Mouse (Mus musculus): ENCODE measurements at regions not wholly inside any gene's neighbourhood (a gene's known extent, or its start where the extent isn't known, plus 50 kb on each side); places are given as distances from the start of the nearest gene placed in this dataset.

DNA sequence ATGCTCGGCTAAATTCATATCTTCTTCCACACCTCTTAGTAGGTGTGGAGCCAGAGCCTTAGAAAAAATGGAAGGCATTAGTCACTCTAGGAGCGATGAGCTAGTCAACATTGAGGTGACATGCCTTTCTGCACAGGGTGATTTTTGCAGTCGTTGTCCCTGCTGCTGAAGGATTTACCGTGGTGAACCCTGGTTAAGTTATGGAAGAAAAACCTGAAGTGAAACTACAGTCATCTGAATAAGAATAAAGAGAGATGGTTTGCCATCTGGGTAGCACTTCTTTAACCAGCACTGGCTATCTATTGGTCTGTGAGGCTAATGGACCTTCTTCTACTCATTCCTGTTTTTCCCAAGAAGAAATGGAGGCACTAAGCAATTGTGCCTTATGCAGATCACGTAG lies 198.1 kb upstream of the Tle4 start:
- DNase-seq (ENCODE audit: low read depth, low spot score): no peak

DNA sequence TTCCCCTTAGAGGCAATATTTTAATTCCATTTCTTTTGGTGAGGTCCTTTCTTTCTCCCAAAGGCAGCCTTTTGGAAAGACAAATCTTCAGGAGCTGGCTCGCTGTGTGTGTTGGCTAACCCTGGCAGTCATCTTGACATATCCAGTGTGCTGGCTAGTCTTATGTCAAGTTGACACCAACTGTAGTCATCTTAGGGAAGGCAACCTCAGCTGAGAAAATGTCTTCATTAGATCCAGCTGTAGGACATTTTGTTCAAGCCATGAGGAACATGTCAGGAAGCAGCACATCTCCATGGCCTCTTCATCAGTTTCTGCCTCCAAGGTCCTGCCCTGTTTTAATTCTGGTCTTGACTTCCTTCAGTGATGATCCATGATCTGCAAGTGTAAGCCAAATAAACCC lies 192.1 kb upstream of the Tle4 start:
- no peak for DNase-seq (ENCODE audit: low read depth, low spot score)

DNA sequence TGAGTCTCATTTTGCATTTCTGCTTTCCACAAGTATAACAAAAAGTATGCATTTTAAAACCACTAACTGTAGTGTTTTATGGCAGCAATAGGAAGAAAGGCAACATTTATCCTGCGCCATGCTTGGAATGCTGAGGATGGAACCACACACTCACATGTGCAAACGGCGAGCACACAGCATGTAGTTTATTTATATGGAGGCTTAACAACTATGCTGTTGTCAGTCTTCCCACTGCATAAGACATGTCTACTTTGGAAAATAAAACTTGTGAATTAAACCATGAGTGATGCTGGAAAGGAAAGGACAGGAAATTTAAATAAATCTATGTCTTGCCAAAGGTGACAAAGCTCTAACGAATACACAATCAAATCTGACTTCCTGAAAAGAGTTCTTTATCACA lies 190.8 kb upstream of the Tle4 start:
- DNase-seq (ENCODE audit: low read depth, low spot score): no peak

DNA sequence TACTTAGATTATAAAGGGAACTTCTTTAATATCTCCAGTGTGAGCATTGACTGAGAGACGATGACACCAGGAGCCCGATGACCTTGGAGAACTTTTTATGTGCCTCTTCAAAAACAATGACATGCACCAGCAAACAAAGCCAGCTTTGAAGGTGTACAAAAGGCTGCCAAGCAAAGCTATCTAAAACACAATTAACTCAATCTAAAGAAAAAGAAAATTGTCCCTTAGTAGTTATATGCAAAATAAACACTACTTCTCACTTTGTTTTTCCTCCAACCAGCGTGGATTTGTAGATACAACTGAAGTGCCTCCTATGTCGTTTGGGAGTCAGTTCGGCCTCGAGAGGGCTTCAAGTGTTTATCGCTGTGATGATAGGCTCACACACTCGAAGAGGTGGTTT lies 189.0 kb upstream of the Tle4 start:
- no peak for DNase-seq (ENCODE audit: low read depth, low spot score)

DNA sequence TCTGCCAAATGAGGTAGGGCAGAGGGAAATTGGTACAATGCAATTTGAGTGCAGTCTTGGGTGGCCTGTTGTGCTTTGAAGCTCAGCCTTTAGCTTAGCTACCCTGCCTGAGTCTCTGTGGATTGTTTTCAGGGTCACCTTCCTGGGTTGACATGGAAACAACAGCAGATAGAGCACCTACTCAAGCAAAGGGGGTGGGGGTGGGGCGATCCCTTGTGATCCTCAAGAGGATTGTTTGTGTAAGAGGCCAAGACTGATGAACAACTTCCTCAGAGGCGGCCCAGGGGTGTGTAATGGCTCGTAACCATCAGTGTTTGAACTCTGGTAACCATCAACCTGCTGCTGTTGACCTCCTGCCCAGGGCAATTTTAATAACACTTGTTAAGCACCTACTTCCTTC lies 187.8 kb upstream of the Tle4 start:
- DNase-seq (ENCODE audit: low read depth, low spot score): no peak

DNA sequence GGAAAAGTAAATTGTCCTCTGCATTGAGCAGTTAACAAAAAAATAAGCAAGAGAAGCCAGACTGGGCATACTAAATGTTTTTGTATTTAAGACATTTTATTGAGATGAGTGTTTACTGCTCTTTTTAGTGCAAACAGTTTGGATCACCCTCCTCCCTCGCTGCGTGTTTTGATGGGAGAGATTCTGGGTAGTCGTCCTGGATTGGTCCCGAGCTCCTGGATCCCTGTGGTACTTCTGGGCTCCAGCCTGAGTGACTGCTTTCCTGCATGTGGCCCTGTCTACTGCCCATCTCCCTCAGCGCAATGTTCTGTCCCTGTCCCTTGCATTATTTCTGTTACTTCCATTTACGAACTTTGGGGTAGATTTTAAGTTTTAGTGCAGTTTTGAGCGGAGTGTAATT lies 179.9 kb upstream of the Tle4 start:
- no peak for DNase-seq (ENCODE audit: low read depth, low spot score)

DNA sequence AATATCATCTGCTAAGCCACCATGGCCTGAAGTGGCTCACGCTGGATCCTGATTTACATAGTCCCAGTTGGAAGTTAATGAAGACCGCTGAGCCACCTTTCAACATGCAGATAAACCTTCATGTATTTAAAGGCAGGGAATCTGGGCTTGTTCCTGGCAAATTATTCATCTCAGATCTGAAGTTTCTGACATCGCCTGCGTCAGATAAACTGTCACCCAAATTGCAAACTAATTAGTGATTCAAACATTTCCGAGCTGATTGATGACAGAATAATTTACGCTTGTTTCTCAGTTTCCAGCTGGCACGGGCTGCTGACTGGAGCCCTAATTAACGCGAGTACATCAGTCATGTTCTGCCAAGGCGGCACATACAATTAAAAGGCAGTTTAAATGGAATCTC lies 179.3 kb upstream of the Tle4 start:
- peak; percentile 34 for DNase-seq (ENCODE audit: low read depth, low spot score)

DNA sequence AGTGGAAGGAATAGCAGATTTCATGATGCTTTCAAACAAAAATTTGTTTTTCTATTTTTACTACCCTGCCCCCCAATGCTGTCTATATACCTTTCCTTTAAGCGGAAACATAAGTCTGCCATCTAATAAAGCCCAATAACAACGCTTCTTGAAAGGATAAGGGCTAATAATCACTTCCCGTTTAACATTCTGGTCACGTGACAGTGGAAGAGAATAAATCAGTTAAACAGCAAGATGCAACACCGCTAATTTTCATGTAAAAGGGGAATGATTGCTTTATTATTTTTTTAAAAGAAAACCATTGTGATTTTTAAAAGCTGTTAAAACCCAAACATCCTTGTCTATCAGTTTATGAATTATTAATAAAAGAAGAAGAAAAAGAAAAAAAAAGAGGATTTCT lies 178.9 kb upstream of the Tle4 start:
- no peak for DNase-seq (ENCODE audit: low read depth, low spot score)

DNA sequence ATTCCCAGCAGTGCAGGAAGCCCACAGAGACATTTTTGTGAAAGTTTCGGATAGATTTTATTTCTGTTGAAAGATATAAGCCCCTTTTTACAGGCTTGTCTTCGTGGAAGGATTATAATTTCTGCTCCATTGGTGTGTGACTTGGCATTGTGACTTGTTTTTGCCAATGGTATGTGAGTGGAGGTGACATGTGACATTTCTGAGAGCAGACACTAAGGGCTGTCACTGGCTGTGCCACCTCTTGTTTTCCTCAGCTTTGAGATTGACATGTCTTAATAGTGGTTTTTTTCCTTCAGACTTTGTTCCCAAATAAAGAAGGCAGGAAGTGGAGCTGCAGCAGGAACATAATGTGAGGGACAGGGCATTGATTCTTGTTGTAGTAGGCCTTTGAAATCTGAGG lies 174.9 kb upstream of the Tle4 start:
- DNase-seq (ENCODE audit: low read depth, low spot score): no peak

DNA sequence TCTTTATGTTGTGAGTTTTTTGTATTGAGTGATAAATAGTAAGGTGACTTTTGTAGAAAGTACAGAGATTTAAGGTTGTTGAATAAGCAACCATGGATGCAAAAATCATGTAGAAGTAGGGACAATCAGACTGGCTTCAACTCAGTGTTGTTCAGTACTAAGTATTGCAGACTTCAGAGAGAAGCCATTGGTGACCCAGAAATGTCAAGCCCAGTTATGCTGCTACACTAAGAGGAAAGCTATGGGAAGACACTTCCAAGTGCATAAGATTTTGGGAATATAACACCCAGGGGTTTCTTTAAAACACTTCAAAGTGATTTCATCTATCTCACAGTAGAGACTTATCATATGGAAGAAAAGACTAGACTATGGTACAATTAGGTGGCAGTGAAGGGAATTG lies 154.8 kb upstream of the Tle4 start:
- DNase-seq (ENCODE audit: low read depth, low spot score): no peak

DNA sequence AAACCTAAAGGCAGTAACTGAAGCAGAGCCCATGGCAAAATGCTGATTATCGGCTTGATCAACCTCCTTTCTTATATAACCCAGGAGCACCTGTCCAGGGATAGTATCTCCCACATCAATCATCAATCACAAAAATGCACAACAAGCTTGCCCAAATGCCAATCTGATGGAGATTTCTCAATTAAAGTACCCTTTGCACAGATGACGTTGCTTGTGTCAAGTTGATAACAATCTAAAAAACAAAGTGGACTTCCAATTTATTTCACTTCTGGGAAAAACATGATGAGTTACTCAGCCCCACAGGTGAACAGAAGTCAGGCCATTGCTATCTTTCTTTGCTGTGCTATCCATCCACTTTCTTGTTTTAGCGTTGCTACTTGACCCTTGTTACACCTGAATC lies 144.5 kb upstream of the Tle4 start:
- DNase-seq (ENCODE audit: low read depth, low spot score): no peak

DNA sequence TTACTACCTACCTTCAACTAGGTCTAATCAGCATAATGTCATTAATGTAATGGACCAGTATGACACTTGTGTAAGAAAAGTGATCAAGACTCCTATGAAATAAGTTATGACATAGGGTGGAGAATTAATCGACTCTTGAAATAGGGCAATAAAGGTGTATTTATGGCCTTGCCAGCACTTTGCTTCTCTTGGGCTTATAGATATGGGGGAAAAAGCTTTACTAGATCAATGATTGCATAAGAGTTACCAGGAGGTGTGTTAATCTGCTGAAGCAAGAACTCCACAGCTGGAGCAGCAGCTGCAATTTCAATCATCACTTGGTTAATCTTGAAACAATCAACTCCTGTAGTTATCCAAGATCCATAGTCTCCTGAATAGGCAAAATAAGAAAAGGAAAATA lies 143.1 kb upstream of the Tle4 start:
- DNase-seq (ENCODE audit: low read depth, low spot score): no peak

DNA sequence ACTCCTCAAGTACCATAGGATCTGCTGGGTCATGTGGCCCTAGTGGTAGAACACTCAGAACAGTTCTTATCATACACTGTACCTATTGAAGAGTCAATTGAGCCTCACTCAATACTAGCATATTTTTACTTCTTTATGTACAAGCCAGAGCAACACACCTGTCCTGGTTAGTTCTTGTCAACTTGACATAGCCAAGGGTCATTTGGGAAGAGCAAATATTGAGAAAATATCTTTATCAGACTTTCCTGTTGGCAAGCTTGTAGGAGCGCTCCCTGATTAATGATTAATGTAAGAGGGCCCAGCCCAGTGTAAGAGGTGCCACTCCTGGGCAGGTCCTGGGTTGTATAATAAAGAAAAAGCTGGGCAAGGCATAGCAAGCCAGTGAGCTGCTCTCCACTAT lies 142.3 kb upstream of the Tle4 start:
- no peak for DNase-seq (ENCODE audit: low read depth, low spot score)

DNA sequence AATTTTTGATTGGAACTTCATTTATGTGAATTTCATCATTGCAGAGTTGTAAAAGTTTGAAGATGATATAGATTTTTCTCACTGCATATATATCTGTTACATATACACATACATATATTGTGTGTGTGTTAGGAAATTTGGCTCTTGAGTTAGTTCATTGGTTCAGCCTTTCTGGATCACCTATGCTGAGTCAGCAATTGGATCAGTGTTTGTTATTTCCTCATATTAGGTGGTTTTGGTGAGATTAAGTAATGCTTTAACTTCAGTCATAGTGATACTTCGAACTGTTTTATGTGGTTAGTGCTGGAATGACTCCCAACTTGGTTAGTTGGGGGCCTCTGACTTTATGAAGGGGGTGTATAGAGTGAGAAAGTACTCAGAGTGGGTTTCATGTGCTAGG lies 138.7 kb upstream of the Tle4 start:
- DNase-seq (ENCODE audit: low read depth, low spot score): no peak

DNA sequence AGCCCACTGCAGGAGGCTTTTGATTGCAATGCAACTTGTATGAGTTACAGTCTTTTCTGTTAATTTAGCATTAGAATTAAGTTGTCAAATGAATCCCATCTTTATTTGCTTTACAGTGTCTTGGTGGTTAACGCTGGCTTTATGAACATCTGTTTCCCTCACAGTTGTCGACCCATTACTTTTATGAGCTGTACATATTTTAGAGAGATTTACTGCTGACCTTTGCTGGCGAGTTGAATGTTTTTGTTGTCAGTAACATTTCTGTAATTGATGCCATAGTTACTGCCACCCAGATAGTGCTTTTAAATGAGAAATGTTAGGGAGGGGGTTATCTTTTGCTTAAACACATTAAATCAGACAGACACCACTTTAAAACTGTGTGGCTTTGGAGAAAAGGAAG lies 127.5 kb upstream of the Tle4 start:
- DNase-seq (ENCODE audit: low read depth, low spot score): peak; percentile 49

DNA sequence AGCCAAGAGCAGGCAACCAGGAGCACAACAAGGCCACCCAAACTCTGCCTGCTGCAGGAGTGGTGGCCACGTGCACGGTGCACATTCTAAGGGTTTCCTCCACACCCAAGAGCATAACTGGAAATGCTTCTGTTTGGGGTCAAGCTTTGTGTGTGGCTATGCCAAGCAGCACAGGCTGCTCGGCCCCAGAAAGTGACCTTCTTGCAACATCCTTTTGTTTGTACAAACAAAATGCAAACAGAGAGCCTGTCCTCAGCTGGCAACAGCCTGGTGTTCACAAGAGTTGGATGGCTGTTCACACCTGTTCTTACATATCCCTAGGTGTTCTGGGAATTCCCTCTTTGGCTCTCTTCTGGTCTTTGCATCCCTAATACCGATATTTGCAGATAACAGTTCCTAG lies 126.8 kb upstream of the Tle4 start:
- DNase-seq (ENCODE audit: low read depth, low spot score): no peak

DNA sequence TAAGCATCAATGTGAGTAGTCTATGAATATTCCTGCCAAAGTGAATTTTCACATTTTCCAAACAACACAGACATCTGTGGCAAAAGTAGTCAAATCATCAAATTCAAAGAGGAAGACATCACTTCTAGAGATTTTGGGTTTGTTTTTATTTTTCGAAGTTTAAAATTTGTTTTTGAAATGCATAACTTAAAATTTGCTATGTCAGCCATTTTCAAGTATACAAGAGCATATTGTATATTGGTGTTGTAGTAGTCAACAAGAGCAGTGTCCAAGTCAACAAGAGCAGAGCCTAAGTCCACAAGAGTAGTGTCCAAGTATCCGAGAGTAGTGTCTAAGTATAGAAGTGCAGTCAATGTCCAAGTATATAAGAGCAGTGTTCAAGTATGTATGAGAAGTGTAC lies 107.9 kb upstream of the Tle4 start:
- no peak for DNase-seq (ENCODE audit: low read depth, low spot score)

DNA sequence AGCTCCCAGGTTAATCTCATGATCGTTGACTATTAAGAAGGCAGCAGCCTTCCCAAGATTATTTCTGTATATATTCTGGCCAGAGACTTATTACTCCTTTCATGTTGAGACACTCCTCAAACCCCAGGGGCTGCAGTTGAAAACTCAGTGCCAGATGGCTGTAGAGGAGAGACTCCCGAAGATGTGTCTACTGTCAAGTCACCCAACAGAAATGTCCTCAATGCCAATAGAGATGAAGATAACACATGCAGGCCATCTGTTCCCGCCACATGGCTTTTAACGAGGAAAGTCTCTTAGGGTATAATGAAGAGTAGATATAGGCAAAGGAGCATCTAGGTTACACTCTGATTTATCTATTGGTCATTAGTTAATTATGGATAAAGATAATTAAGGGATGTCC lies 103.3 kb upstream of the Tle4 start:
- DNase-seq (ENCODE audit: low read depth, low spot score): no peak

DNA sequence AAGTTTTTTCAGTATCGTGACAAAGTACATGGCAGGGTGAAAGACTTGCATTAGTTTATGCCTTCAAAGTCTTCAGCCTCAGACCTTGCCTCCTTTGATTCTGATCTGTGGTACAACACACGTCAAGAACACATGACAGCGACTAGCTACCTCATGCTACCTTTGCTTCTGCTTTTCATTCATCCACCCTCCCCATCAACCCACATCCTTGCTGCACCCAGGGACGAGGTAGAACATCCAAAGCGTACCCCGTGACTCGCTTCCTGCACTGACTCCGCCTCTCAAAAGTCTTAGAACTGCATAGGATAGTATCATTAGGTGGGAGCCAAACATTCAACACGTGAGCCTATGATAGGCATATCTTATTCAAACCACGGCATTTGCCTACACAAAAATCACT lies 97.5 kb upstream of the Tle4 start:
- DNase-seq (ENCODE audit: low read depth, low spot score): no peak

DNA sequence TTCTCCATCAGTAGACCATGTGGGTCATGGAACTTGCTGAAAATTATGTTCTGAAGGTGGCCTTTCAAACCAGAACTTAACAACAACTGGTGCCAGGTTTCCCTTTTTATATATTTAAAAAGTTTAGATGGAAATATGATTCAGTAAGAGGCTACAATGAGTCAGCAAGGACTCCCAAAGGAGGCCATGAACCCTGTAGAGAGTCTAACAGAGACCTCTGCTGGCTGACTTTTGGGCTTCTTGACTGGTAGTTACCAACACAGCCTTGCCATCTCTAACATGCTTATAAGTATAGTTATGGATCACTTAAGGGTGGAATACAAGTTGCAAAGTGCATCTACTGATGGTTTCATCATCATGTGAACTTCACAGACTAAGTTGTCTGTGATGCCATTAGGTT lies 94.3 kb upstream of the Tle4 start:
- no peak for DNase-seq (ENCODE audit: low read depth, low spot score)

DNA sequence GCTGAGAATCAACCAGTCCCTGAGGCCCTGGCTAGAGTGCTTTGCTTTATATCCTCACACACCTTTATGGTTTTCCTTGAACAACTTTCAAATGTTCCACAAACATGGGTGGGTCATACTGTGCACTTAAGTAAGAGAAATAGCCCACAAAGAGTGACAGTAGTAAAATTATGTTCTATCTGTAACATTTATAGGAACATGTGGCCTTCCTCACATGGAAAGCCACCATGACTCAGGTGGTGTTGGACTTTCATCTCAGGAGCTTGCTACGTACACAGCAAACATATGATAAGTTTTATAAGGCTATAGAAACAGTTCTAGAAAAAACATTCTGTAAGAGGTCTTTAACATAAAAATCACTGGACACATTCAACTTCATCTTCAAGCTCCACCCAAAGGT lies 87.8 kb upstream of the Tle4 start:
- no peak for DNase-seq (ENCODE audit: low read depth, low spot score)

DNA sequence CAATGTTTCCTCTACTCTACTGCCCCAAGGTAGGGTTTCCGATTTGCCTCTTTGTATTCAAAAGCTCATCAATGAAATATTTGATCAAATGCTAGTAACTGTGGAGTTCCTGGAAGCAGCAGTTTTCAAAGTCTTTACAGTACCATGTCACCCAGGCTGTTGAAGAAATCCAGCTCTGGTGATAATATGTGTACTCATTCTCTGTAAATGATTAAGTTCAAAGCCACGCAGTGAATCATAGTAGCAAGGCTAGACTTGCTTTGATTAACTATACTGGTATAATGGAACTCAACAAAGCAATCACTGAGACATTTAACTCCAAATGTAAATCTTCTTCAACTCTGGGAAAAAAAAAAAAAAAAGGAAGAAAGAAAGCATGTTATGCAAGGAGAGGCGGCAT lies 86.8 kb upstream of the Tle4 start:
- no peak for DNase-seq (ENCODE audit: low read depth, low spot score)

DNA sequence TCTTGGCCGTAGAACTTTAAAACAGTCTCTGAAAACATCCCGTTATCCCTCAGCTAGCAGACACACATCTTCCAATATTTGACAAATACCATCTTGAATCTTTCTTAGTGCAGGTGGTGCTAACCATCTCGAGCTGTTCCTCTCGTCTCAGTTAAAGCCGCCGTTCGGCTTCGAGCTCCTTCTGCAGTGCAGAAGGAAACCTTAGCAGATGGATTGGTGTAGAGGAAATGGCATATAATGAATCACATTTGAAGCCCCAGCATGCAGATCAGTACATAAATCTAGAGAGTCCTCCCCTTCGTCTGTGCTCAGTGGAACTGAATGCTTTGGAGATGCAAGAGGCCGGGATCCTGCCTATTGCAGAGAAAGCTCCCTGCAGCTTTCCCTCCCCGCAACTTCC lies 83.5 kb upstream of the Tle4 start:
- peak; percentile 30 for DNase-seq (ENCODE audit: low read depth, low spot score)

DNA sequence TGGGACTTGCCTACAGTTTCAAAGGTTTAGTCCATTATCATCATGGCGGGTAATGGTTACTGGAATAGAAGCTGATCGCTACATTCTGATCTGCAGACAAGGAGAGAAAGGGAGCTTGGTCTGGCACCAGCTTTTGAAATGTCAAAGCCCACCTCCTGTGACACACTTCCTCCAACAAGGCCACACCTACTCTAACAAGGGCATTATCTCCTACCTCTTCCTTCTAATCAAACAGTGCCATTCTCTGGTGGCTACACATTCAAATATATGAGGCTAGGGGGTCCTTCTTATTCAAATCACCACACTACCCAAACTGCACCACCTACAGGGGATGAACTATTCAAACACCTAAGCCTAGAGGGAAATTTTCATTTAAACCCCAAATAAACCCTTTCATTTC lies 81.9 kb upstream of the Tle4 start:
- no peak for DNase-seq (ENCODE audit: low read depth, low spot score)

DNA sequence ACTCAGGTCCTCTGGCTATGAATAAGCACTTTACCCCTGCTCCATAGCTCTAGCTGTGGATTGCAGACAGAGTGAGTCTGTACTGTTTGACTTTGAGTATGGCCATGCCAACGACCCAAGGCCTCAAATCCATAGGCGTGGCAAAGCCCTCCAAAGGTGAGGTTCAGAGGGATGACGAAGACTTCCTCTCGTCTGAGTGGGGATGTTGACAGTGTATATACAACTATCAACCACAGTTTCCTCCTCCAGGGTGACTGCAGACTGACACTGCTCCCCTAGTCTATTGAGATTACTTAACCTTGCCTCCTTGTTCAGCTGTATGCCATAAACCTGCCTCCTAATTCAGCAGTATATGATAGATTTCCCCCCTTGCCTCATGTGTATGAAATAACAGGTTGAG lies 80.7 kb upstream of the Tle4 start:
- DNase-seq (ENCODE audit: low read depth, low spot score): no peak

All from mesoderm, embryonic 11.5 days (tissue).